Mouse (Mus musculus) right cerebral cortex, postnatal 10 days (tissue): Measurements from ENCODE around the gene AC153137.1.
A peak's percentile ranks its signal among the peaks of the same experiment; 100 is the strongest.
"Not testable (repeated sequence)": the region's sequence is repeated elsewhere in the genome, so short reads cannot be mapped to it uniquely, and the experiment has no call there.

ENCODE experiments used
- DNase-seq, 2 experiments: peaks; one replicate each; pipeline ENCODE4 v3.0.0; 2021; ENCODE audit warnings: low spot score in 2 of 2

The AC153137.1 gene

GRCm38 (mm10) chr1:30977868-30978267, at the start of gene AC153137.1:
Gene AC153137.1, minus strand, starts transcription at chr1:30977968.
- not testable (repeated sequence) for DNase-seq

DNA sequence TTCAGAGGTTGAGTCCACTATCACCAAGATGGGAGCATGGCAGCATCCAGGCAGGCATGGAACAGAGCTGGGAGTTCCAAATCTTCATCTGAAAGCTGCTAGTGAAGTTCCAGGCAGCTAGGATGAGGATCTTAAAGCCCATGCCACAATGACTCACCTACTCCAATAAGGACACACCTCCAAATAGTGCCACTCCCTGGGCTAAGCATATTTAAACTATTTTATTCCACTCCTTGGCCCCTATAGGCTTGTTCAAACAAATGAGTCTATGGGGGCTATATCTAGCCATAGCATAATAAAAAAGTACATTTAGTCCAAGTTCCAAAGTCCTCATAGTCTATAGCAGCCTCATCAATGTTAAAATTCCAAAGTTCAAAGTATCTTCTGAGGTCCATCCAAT, 45.4 kb upstream of the AC153137.1 start:
- no peak for DNase-seq

- DNase-seq = no peak
These were observed 41.5 kb upstream of the AC153137.1 start for GRCm38 (mm10) chr1:31019283-31019682.

DNA sequence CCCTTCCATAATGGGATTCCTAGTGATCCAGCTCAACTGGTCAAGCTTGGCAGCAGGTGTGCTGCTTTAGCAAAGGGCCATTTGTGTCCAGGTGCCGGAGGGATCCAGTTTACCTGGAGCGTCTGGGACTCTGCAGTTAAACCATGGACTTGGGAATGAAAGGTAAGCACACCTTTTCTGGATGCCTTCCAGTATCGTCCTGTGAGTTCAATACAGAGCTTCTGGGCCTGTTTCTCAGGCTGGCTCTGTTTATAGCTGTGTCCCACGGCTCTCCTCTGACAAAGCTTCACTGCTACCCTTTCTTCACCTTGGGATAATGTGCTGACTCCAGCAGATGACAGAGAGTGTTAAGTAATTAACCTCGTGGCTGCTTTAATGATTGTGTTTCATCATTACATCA, 39.6 kb upstream of the AC153137.1 start:
- no peak for DNase-seq

- DNase-seq = no peak
These were observed 38.3 kb upstream of the AC153137.1 start for GRCm38 (mm10) chr1:31016068-31016467.

DNA sequence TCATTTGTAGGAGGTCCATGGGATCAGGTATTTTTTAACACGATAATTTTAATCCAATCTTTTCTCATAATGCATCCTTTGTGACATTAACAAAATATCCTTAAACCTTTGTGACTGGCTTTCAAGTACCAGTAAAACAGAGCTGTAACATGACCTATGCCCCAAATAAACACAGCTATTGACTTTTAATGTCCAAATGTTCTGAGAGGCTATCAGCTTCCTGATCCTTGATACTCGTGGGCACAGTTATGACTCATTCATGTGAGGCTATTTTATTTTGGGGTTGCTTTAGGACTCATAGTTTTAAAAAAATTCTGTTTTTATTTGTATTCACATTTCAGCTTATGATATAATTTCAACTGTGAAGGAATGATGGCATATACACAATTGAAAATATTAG, 37.5 kb upstream of the AC153137.1 start:
- no peak for DNase-seq

- not testable (repeated sequence) for DNase-seq
These were observed 529 bp downstream of the AC153137.1 start for GRCm38 (mm10) chr1:30977239-30977638.

- DNase-seq = no peak
These were observed 26.0 kb downstream of the AC153137.1 start for GRCm38 (mm10) chr1:30951795-30952194.

DNA sequence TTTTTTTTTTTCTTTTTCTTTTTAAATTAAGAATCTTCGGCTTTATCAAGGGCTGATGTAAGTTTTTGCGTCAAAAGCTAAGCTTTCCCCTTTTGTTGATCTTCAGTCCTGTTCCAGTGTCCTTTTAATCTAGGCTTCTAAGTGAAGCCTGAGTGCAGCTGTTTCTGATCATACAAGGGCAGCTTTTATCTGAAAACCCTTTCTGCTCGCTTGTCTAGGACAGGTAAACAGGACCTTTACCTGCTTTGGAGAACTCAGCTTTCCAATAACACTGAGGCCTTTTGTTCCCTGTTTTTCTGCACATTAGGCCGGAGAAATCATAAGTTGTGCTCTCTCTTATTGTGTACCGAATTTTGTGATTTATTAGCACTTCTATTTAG, 27.3 kb downstream of the AC153137.1 start:
- no peak for DNase-seq

DNA sequence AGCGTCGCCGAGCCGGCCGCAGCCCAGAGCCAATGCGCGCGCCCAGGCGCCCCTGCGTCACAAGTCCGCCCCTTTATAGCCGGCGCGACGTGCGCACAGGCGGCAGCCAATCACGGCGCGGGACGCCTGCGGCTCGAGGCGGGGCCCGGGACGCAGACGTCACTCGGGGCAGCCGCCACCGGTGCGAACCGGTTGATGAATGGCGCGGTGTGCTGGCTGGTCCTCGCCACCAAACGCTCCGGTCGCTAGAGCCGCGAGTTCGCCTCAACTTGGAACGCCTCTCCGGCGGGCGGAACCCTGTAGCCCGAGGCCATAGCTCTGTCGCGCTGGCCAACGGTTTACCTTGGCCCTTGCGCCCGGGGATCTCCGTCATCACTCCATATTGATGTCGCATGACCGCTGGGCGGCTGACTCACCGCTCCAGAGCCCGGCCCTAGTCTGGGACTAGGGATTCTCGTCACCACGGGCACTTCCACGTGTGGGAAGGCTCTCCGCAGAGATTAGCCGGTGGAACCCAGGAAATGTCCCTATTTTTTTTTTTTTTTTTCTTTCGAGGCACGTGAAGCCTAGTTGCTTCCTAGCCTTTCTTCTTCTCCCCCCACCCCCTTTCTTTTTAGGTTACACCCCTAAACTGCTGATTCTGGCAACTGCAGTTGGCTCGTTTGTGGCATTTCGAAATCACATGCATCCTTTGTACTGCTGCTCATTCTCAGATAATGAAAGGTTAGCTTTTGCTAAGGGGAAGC, 27.9 kb downstream of the AC153137.1 start:
- peak; percentile 98 for DNase-seq

DNA sequence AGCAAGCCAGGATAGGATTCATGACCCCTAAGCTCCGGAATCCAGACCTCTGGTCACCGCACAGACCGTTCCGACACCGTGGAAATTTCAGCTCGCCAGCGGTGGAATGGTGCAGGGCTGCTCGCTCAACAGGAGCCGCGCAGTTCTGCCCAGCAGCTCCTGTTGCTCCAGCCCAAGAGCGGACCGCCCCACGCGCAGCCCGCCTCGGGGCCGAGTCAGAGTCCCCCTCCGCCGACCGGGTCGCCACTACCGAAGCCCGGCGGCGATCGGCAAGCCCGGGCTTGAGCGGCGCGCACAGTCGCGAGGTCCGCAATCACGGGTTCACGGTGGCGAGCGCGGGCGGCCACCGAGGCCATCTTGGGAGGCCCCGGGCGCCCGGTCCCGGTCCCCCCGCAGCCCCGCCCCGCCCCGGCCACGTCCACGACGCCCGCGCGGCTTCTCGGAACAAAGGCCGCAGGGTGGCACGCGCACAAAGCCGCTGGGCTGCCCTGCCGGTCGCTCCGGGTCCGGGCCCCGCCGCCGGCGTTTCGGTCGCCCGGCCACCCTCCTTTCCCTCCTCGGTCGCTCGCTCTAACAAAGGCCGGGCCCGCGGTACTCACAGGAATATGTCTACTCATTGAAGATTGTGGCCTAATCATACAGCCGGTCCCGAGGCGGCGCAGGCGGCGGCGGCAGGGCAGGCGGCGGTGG, 28.7 kb downstream of the AC153137.1 start:
- peak; percentile 67 to 71 for DNase-seq

DNA sequence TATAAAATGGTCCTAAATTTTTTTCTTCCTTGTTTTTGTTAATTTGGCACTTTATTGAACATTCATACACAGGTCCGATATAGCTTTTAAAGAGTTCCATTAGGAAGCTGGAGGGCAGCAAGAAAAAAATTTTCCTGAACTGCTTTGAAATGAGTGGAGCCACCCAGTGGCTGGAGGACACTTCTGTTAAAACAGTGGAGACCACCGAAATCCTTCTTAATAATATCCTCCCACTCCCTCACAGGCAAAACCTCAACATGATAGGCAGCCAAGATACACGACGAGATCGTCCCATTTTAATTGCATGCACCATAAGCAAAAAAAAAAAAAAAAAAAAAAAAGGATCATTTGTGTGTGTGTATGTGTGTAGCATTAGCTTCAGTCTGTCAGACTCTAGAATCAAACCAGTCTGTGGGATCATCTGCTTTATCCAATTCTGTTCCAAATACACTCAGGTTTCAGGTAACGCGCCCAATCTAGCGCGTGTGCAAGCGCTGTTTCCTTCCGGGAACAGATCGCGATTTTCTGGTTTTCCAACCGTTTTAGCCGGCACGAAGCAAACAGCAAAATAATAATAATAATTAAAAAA, 29.3 kb downstream of the AC153137.1 start:
- DNase-seq = peak; percentile 49 to 50

DNA sequence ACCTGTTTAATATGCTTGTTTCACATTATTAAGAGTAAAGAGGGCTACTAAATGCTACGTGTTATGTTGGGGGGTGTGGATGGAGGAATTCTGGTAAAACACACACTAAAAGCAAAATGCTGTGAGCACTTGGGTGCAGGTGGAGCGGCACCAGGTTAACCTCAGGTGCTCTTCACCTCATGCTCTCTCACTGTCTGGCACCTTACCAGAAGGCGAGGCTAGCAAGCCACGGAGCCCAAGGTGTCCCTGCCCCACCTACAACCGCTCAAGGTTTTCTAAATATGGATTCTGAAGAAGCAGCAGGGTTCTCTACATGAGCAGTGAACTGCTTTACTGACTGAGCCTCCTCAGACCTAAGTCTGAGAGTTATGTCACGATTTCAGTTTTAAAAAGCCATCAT, 32.6 kb downstream of the AC153137.1 start:
- no peak for DNase-seq

DNA sequence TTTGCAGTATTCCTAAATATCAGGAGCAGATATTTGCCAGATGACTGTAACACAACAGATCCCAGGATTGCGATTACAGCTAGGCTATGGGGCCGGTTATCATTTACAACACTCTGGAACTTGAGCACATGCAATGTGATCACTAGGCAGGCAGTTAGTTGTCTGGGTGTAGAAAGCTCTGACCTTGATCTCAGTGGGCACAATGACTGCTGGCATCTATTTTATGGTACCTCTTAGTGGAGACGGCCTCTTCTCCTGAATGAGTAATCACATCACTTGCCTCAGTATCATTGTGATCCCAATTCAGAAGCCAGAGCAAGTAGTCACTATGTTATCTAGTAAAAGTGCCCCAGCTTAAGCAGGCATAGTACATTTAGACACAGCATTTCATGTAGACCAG, 37.2 kb downstream of the AC153137.1 start:
- DNase-seq = no peak

DNA sequence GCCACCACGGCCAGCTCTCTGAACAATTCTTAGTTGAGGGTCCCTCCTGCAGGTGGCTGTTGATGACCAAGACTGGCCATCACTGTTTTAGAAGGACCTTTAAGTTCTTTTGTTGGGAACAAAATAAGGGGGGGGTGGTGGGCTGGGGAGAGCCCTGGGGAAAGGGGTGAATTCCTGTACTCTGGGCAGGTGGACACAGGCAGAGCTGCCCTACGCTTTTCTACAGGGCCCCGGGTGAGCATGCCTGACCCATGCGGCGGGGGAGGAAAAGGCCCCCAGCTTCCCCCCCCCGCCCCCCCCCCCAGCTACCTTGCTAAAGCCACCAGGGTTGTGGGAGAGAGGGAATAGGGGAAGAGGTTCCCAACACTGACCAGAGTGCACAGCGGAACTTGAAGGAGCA, 39.4 kb downstream of the AC153137.1 start:
- DNase-seq = no peak

DNA sequence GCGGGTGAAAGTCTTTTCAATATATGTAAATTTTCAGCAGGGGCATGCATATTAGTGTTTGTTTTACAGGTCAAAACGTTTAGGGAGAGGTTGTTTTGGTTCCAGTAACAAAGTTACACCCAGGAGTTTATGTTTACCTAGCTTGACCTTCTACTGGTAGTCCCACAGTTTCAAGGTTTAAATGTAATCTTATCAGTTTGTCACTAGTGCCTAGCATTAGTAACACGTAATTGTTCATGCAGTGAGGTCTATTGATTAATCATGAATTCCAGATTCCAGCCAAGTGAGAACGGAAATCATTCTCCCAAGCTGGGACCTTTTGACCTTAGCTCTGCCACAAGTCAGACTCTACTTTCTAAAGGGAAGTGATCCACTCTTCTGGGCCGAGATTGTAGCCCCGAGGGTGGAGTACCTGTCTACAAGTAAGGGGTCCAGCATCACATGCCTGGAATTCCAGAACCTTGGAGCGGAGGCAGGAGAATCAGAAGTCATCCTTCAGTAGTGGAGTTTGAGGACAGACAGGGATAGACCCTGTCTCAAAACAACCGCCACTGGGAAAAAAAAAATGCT, 40.3 kb downstream of the AC153137.1 start:
- DNase-seq = no peak

- no peak for DNase-seq
These were observed 41.3 kb downstream of the AC153137.1 start for GRCm38 (mm10) chr1:30936488-30936887.

- DNase-seq = no peak
These were observed 46.9 kb downstream of the AC153137.1 start for GRCm38 (mm10) chr1:30930823-30931222.

DNA sequence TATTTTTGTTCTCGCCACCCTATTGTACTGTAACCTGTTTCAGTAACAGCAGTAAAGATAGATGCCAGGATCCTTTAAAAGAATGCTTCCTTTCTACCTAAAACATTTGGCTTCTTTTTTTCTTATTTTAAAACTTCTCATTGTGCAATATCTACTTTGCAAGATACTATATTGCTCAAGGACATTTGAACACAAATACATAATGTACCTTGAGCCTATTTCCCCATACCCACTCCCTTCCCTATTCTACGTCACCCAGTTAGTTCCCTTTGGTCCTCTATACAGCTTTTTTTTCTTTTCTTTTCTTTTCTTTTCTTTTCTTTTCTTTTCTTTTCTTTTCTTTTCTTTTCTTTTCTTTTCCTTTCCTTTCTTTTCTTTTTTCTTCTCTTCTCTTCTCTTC, 47.6 kb downstream of the AC153137.1 start:
- DNase-seq = no peak
